Mouse (Mus musculus) forebrain, embryonic 16.5 days (tissue): ENCODE results near the gene Casp14. TPM values are rescaled to one million over a fixed set of nuclear protein-coding genes. Genes with fewer than 3 reads are reported as not detected.

Experiments
- ATAC-seq: fragments of 200-750 bp; cut with Nextera tagmentation; 2 replicates; pipeline ENCODE4 v1.8.0; 2017; ENCODE audit warnings: mild to moderate bottlenecking, moderate library complexity
- H3K27ac ChIP-seq: fragments of 300-500 bp; sonication (generic); 2 replicates; pipeline ENCODE4 v1.5.1; 2014; ENCODE audit warnings: low read length, control low read depth
- H3K27me3 ChIP-seq: fragments of 300-500 bp; sonication (generic); replicated peaks from 2 replicates; pipeline ENCODE4 v1.6.1; 2014; ENCODE audit warnings: low read length; ENCODE audit not compliant: control insufficient read depth, insufficient read depth
- H3K36me3 ChIP-seq: fragments of 300-500 bp; sonication (generic); 2 replicates; pipeline ENCODE4 v1.6.1; 2014; ENCODE audit not compliant: control insufficient read depth, insufficient read depth
- H3K4me1 ChIP-seq: fragments of 300-500 bp; sonication (generic); replicated peaks from 2 replicates; pipeline ENCODE4 v1.6.1; 2014; ENCODE audit warnings: low read length; ENCODE audit not compliant: control insufficient read depth, insufficient read depth
- H3K4me2 ChIP-seq: fragments of 300-500 bp; sonication (generic); 2 replicates; pipeline ENCODE4 v1.6.1; 2014; ENCODE audit warnings: mild to moderate bottlenecking, low read length, control low read depth
- H3K4me3 ChIP-seq: fragments of 300-500 bp; sonication (generic); replicated peaks from 2 replicates; pipeline ENCODE4 v1.5.1; 2014; ENCODE audit warnings: mild to moderate bottlenecking, low read length, control low read depth
- H3K9ac ChIP-seq: fragments of 300-500 bp; sonication (generic); replicated peaks from 2 replicates; pipeline ENCODE4 v1.6.1; 2014; ENCODE audit warnings: low read depth, low read length, control low read depth
- H3K9me3 ChIP-seq: fragments of 300-500 bp; sonication (generic); 2 replicates; pipeline ENCODE4 v1.6.1; 2016; ENCODE audit warnings: low read length; ENCODE audit not compliant: control insufficient read depth
- WGBS: fragments of 180-500 bp; shearing (Covaris S2); extraction: QIAGEN DNeasy Blood & Tissue Kit; methylation state at CpG from one replicate; pipeline ENCODE4 v1.1.7; 2014; 5-methylcytosine and 5-hydroxymethylcytosine counted together
- polyA plus RNA-seq: library from polyadenylated mRNA; unstranded; fragments of >200 nt; fragmentation: Nextera tagmentation; extraction: Ambion mirVana; gene quantifications from 2 replicates; pipeline ENCODE4 v1.2.1, GENCODE M21; 2015

Gene Casp14
- polyA plus RNA-seq, 1 experiment from 2014 or later: not detected

- H3K27me3 ChIP-seq: no peaks in the 10 kb centered on the region
- H3K9me3 ChIP-seq: no peaks in the 10 kb centered on the region
- H3K36me3 ChIP-seq: no peaks in the 10 kb centered on the region
- no peak overlapping the region for H3K27ac ChIP-seq
- ATAC-seq: no peak
- H3K4me1 ChIP-seq: no peaks in the 10 kb centered on the region
- no peak overlapping the region for H3K9ac ChIP-seq
- WGBS: 84% methylated on average over 4 of the region's 4 CpGs
- H3K4me3 ChIP-seq: no peak overlapping the region
- H3K4me2 ChIP-seq: no peak overlapping the region
These were observed 21.7 kb upstream of the Casp14 start for GRCm38 (mm10) chr10:78739821-78740220.

- Histone ChIP-seq H3K4me2 (no peak overlapping the region), H3K36me3 (no peaks in the 10 kb centered on the region), H3K9ac (no peak overlapping the region), H3K27me3 (no peaks in the 10 kb centered on the region), H3K4me3 (no peak overlapping the region), H3K27ac (no peak overlapping the region), H3K4me1 (peaks cover 14% of the 10 kb centered on the region), H3K9me3 (no peaks in the 10 kb centered on the region)
- peak; percentile 79 for ATAC-seq
- WGBS: 67% methylated on average over 5 of the region's 5 CpGs
These were observed 9.8 kb upstream of the Casp14 start for GRCm38 (mm10) chr10:78727876-78728275.

DNA sequence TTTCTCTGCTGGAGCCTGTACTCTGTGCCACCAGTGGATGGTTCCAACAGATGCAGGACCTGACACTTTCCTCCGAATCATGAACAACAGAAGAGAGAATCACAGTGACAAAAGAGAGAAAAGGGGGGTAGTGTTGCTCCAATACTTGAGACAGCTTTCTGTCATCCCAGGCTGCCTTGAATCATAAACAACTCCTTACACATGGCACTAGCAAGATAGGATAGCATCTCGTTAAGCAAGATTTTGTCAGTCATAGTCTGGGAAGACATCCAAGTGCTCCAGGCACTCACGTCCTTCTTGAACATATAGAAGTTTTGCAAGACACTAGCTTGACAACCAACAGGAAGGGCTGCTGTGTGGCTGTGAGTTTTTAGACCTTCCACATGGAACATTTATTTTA, 8.9 kb upstream of the Casp14 start:
- peak; percentile 69 for ATAC-seq
- no peak overlapping the region for H3K9ac ChIP-seq
- peak overlapping the region; percentile 33 for H3K27ac ChIP-seq
- H3K4me1 ChIP-seq: peaks cover 20% of the 10 kb centered on the region
- no peaks in the 10 kb centered on the region for H3K27me3 ChIP-seq
- no peaks in the 10 kb centered on the region for H3K9me3 ChIP-seq
- 29% methylated on average over 3 of the region's 3 CpGs for WGBS
- no peak overlapping the region for H3K4me3 ChIP-seq
- H3K4me2 ChIP-seq: no peak overlapping the region
- no peaks in the 10 kb centered on the region for H3K36me3 ChIP-seq

- Histone ChIP-seq H3K9me3 (no peaks in the 10 kb centered on the region), H3K27me3 (no peaks in the 10 kb centered on the region), H3K4me1 (peaks cover 20% of the 10 kb centered on the region), H3K4me3 (no peak overlapping the region), H3K9ac (no peak overlapping the region), H3K4me2 (no peak overlapping the region), H3K36me3 (no peaks in the 10 kb centered on the region), H3K27ac (no peak overlapping the region)
- 0 out of 2 replicates have a peak, but pooled peaks have one; percentile 3 for ATAC-seq
- WGBS: 12% methylated on average over 2 of the region's 2 CpGs
These were observed 5.3 kb upstream of the Casp14 start for GRCm38 (mm10) chr10:78723416-78723815.

DNA sequence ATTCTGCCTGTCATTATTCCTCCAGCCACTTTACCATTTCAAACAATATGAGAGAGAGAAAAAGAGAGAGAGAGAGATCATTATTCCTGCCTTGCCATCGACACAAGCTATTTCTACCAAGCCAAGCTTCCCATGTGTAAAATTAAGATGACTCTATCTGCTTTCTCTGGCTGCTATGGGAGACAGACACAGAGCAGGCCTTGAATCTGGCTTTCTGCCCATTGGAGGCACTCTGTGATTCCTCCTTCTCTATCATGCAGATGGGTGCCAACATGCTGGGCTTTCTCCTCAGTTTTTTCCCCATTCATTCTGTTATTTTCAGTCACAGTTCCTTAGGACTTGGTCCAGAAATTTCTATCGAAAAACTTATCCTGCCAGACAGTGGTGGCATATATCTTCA, 4.6 kb upstream of the Casp14 start:
- H3K9ac ChIP-seq: no peak overlapping the region
- 21% methylated on average over 2 of the region's 2 CpGs for WGBS
- peak; percentile 88 for ATAC-seq
- no peak overlapping the region for H3K27ac ChIP-seq
- H3K36me3 ChIP-seq: no peaks in the 10 kb centered on the region
- no peaks in the 10 kb centered on the region for H3K27me3 ChIP-seq
- no peak overlapping the region for H3K4me2 ChIP-seq
- no peaks in the 10 kb centered on the region for H3K9me3 ChIP-seq
- H3K4me1 ChIP-seq: peaks cover 20% of the 10 kb centered on the region
- no peak overlapping the region for H3K4me3 ChIP-seq

GRCm38 (mm10) chr10:78722036-78722435, 3.9 kb upstream of the Casp14 start:
- 84% methylated on average over 5 of the region's 5 CpGs for WGBS

GRCm38 (mm10) chr10:78716231-78716630, 1.9 kb downstream of the Casp14 start:
- no peak for ATAC-seq
- Histone ChIP-seq H3K9me3 (no peaks in the 10 kb centered on the region), H3K27me3 (no peaks in the 10 kb centered on the region), H3K36me3 (no peaks in the 10 kb centered on the region), H3K27ac (no peak overlapping the region), H3K4me1 (no peaks in the 10 kb centered on the region), H3K4me3 (no peak overlapping the region), H3K9ac (no peak overlapping the region), H3K4me2 (no peak overlapping the region)

More at GRCm38 (mm10) chr10:78722036-78722435, 3.9 kb upstream of the Casp14 start:
- Histone ChIP-seq H3K4me1 (peaks cover 20% of the 10 kb centered on the region), H3K4me3 (no peak overlapping the region), H3K36me3 (no peaks in the 10 kb centered on the region), H3K4me2 (no peak overlapping the region), H3K27me3 (no peaks in the 10 kb centered on the region), H3K9me3 (no peaks in the 10 kb centered on the region), H3K27ac (no peak overlapping the region), H3K9ac (no peak overlapping the region)
- no peak for ATAC-seq

GRCm38 (mm10) chr10:78715156-78715555, 2.9 kb downstream of the Casp14 start:
- Histone ChIP-seq H3K27me3 (no peaks in the 10 kb centered on the region), H3K4me2 (no peak overlapping the region), H3K4me1 (no peaks in the 10 kb centered on the region), H3K9me3 (no peaks in the 10 kb centered on the region), H3K9ac (no peak overlapping the region), H3K4me3 (no peak overlapping the region), H3K36me3 (no peaks in the 10 kb centered on the region), H3K27ac (no peak overlapping the region)
- ATAC-seq: no peak
- WGBS: 97% methylated on average over 7 of the region's 7 CpGs

DNA sequence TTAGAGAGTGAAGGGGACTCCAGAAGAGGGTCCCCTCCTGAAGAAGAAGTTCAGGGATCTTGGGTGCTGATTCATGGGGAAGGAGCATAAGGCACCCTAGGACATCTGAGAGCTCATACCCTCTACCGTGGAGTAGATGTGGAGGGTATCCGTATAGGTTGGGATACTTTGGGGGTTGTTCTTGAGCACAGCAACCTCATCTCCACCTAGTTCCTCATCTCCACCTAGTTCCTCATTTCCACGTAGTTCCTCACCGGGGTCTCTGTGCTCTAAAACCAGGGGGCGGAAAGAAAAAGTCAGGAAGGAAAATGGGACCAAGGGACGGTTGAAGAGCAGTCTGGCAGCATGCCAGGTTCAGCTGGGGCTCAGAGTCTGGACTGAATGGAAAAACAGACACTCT, 4.0 kb downstream of the Casp14 start:
- no peak for ATAC-seq
- Histone ChIP-seq H3K4me2 (no peak overlapping the region), H3K27me3 (no peaks in the 10 kb centered on the region), H3K4me1 (no peaks in the 10 kb centered on the region), H3K9ac (no peak overlapping the region), H3K36me3 (no peaks in the 10 kb centered on the region), H3K9me3 (no peaks in the 10 kb centered on the region), H3K4me3 (no peak overlapping the region), H3K27ac (no peak overlapping the region)
- WGBS: 76% methylated on average over 6 of the region's 6 CpGs

- ATAC-seq: no peak
- H3K9ac ChIP-seq: no peak overlapping the region
- H3K4me3 ChIP-seq: no peak overlapping the region
- no peaks in the 10 kb centered on the region for H3K36me3 ChIP-seq
- no peaks in the 10 kb centered on the region for H3K4me1 ChIP-seq
- no peak overlapping the region for H3K4me2 ChIP-seq
- no peaks in the 10 kb centered on the region for H3K9me3 ChIP-seq
- H3K27ac ChIP-seq: no peak overlapping the region
- no peaks in the 10 kb centered on the region for H3K27me3 ChIP-seq
These were observed 7.4 kb downstream of the Casp14 start for GRCm38 (mm10) chr10:78710706-78711105.
